Mouse (Mus musculus): ENCODE data around the gene Foxo1. TPM values are rescaled to one million over a fixed set of nuclear protein-coding genes. Genes with fewer than 3 reads are reported as not detected.

Foxo1 gene
- polyA plus RNA-seq, 1 experiment from 2014 or later, result 2.2 TPM

DNA sequence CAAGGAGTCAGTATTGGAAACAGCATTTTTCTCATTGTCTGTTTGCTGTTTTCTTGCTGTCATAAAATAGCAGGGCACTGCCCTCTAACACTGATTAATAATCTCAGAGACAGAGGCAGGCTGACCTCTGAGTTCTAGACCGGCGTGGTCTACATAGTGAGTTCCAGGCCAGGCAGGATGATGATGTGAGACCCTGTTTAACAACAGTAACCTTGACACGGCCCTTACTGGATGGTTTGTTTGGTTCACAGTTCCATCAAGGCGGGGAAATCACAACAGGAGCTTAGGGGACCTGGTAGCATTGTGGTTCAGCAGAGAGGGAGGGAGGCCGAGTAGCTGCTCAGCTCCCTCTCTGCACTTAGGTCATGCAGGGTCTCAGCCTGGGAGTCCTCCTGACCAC, 25.8 kb downstream of the Foxo1 start:
- Histone ChIP-seq H3K4me3 (ENCODE audit: low read depth, low read length) (no peak overlapping the region), H3K9ac (ENCODE audit: low read depth, low read length) (no peak overlapping the region), H3K9me3 (replicated peaks; ENCODE audit: control insufficient read depth, low read length) (no peaks in the 10 kb centered on the region), H3K27me3 (ENCODE audit: control insufficient read depth, insufficient read depth, low read depth, low read length) (no peaks in the 10 kb centered on the region), H3K36me3 (ENCODE audit: control insufficient read depth, insufficient read depth) (no peaks in the 10 kb centered on the region), H3K4me1 (ENCODE audit: control insufficient read depth, low read depth, low read length) (peaks cover 9% of the 10 kb centered on the region), H3K27ac (ENCODE audit: low read length) (no peak overlapping the region), H3K4me2 (ENCODE audit: low read depth, low read length) (no peak overlapping the region)
- no peak for ATAC-seq (ENCODE audit: low read depth)
- 45% methylated on average over 5 of the region's 5 CpGs for WGBS (ENCODE audit: insufficient replicate concordance)

DNA sequence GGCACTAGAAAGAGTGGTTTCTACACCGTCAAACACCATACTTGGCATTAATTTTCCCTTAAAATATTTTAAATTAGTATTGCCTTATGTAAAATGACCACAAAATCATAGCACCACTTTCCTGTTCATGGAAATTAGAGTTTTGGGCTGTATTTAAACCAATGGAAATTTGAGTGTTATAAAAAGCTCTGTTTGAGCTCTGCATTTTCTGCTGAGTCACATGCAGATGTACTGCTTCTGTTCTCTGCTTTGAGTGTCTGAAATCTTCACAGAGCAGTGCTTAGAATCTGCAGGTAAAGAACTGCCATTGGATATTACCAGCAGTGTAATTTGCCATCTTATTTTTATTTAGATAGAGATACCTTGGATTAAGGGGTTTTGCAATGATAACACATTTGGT, 27.6 kb downstream of the Foxo1 start:
- H3K36me3 ChIP-seq (ENCODE audit: control insufficient read depth, insufficient read depth), result no peaks in the 10 kb centered on the region
- ATAC-seq (ENCODE audit: low read depth), result no peak
- H3K27me3 ChIP-seq (ENCODE audit: control insufficient read depth, insufficient read depth, low read depth, low read length), result no peaks in the 10 kb centered on the region
- H3K4me1 ChIP-seq (ENCODE audit: control insufficient read depth, low read depth, low read length), result peaks cover 19% of the 10 kb centered on the region
- no peak overlapping the region for H3K9ac ChIP-seq (ENCODE audit: low read depth, low read length)
- WGBS (ENCODE audit: insufficient replicate concordance), result 56% methylated on average over 1 of the region's 1 CpGs
- H3K4me3 ChIP-seq (ENCODE audit: low read depth, low read length), result no peak overlapping the region
- H3K27ac ChIP-seq (ENCODE audit: low read length), result no peak overlapping the region
- no peak overlapping the region for H3K4me2 ChIP-seq (ENCODE audit: low read depth, low read length)
- no peaks in the 10 kb centered on the region for H3K9me3 ChIP-seq (replicated peaks; ENCODE audit: control insufficient read depth, low read length)

DNA sequence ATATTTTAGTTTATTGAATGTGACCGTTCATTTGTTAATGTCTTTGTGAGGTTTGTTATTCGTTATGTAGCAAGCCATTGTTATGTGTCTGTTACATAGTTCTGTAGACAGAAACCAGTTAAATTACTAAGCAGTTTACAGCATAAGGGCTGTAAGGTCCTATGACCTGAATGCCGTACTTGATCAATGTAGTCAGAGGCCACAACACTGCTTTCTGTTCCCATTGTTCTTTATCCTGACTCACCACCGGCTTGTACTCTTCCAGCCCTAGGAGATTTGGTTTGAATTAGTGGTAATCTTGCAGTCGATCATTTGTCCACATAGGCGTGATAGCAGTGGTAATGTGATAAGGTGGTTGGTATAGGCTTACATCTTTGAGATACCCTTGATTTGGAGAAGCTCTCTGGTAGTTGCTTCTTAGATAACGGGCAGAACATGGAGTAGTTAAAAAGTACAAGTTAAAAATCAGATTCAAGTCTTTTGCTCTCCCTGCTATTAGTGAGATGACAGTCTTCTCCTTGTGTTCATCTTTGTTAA, 28.2 kb downstream of the Foxo1 start:
- no peaks in the 10 kb centered on the region for H3K9me3 ChIP-seq (replicated peaks; ENCODE audit: control insufficient read depth, low read length)
- 43% methylated on average over 7 of the region's 7 CpGs for WGBS (ENCODE audit: insufficient replicate concordance)
- H3K27me3 ChIP-seq (ENCODE audit: control insufficient read depth, insufficient read depth, low read depth, low read length), result no peaks in the 10 kb centered on the region
- no peak overlapping the region for H3K4me2 ChIP-seq (ENCODE audit: low read depth, low read length)
- no peak for ATAC-seq (ENCODE audit: low read depth)
- H3K9ac ChIP-seq (ENCODE audit: low read depth, low read length), result no peak overlapping the region
- H3K27ac ChIP-seq (ENCODE audit: low read length), result no peak overlapping the region
- H3K36me3 ChIP-seq (ENCODE audit: control insufficient read depth, insufficient read depth), result no peaks in the 10 kb centered on the region
- peaks cover 19% of the 10 kb centered on the region for H3K4me1 ChIP-seq (ENCODE audit: control insufficient read depth, low read depth, low read length)
- H3K4me3 ChIP-seq (ENCODE audit: low read depth, low read length), result no peak overlapping the region

DNA sequence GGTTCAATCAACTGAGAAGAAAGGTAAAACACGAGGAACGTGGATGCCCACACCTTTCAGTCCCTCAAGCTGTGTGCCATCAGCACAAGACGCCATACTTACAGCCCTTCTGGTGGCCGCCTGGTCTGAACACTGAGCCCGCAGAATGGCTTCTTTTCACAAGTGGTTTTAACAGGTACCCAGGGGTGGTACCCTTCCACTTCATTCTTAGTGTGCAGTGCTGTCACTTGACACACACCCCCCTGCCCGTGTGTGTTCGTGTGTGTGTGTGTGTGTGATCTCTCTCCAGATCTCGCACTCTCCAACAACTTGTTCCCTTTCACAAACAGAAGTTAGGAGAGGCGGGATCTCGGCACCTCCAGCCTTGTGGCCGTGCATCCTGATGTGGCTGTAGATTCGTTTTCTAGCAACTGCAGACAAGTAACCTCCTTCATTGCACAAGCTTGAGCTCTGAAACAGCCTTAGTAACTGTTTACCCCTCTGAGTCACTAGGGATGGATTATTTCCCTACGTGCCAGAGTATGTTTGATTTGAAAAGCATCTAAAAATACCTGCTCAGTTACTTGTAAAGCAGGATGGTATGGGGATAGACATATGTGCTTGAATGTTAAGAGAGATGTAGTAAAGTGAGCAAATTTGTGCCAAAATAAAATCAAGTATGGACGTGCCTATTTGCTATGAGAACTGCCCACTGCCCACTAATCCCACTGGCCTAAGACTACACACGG, 29.3 kb downstream of the Foxo1 start:
- H3K9me3 ChIP-seq (replicated peaks; ENCODE audit: control insufficient read depth, low read length), result no peaks in the 10 kb centered on the region
- H3K27me3 ChIP-seq (ENCODE audit: control insufficient read depth, insufficient read depth, low read depth, low read length), result no peaks in the 10 kb centered on the region
- no peak overlapping the region for H3K4me3 ChIP-seq (ENCODE audit: low read depth, low read length)
- no peak overlapping the region for H3K27ac ChIP-seq (ENCODE audit: low read length)
- 54% methylated on average over 15 of the region's 15 CpGs for WGBS (ENCODE audit: insufficient replicate concordance)
- no peak overlapping the region for H3K4me2 ChIP-seq (ENCODE audit: low read depth, low read length)
- no peaks in the 10 kb centered on the region for H3K36me3 ChIP-seq (ENCODE audit: control insufficient read depth, insufficient read depth)
- peaks cover 17% of the 10 kb centered on the region for H3K4me1 ChIP-seq (ENCODE audit: control insufficient read depth, low read depth, low read length)
- ATAC-seq (ENCODE audit: low read depth), result no peak
- no peak overlapping the region for H3K9ac ChIP-seq (ENCODE audit: low read depth, low read length)

DNA sequence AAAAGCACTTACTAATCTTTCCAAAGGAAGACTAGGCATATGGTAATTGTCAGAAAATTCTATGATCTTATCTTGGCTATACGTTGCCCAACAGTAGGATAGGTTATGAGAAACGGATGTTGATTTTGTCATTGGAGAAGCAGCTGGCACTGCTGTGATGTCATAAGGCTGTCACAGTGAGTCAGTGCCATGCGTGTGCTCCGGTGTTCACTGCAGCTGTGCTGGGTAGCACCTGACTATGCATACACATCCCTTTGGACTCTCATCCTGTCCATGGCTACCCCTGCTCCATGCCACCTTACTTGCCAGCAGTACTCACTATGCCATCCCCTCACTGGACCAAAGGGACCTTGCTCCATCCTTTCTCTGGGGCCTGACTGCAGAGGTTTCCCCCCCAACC, 30.5 kb downstream of the Foxo1 start:
- no peak overlapping the region for H3K9ac ChIP-seq (ENCODE audit: low read depth, low read length)
- H3K4me1 ChIP-seq (ENCODE audit: control insufficient read depth, low read depth, low read length), result peaks cover 14% of the 10 kb centered on the region
- H3K4me3 ChIP-seq (ENCODE audit: low read depth, low read length), result no peak overlapping the region
- H3K36me3 ChIP-seq (ENCODE audit: control insufficient read depth, insufficient read depth), result no peaks in the 10 kb centered on the region
- no peaks in the 10 kb centered on the region for H3K9me3 ChIP-seq (replicated peaks; ENCODE audit: control insufficient read depth, low read length)
- no peak overlapping the region for H3K27ac ChIP-seq (ENCODE audit: low read length)
- no peak for ATAC-seq (ENCODE audit: low read depth)
- no peaks in the 10 kb centered on the region for H3K27me3 ChIP-seq (ENCODE audit: control insufficient read depth, insufficient read depth, low read depth, low read length)
- H3K4me2 ChIP-seq (ENCODE audit: low read depth, low read length), result no peak overlapping the region
- 46% methylated on average over 4 of the region's 4 CpGs for WGBS (ENCODE audit: insufficient replicate concordance)

DNA sequence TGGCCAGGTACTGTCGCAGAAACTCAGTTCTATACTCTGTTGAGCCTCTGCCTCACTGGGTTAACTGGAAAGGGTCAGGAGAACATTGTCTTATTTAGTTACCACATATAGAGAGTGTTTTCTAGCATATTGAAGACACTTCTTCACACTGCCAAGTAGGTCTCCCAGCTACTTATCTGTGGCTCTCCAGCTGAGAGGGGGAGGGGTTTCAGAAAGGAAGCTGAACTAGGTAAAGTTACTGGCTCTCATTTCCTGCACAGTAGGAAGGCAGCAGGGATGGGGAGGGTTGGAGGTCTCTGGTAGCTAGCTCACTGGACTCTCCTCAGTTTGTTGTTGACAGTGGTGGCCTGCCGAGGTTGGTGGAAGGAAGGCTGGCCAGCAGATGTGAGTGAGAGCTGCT, 31.2 kb downstream of the Foxo1 start:
- no peak overlapping the region for H3K4me2 ChIP-seq (ENCODE audit: low read depth, low read length)
- no peaks in the 10 kb centered on the region for H3K27me3 ChIP-seq (ENCODE audit: control insufficient read depth, insufficient read depth, low read depth, low read length)
- no peak overlapping the region for H3K4me3 ChIP-seq (ENCODE audit: low read depth, low read length)
- peaks cover 14% of the 10 kb centered on the region for H3K4me1 ChIP-seq (ENCODE audit: control insufficient read depth, low read depth, low read length)
- 32% methylated on average over 2 of the region's 2 CpGs for WGBS (ENCODE audit: insufficient replicate concordance)
- H3K27ac ChIP-seq (ENCODE audit: low read length), result no peak overlapping the region
- H3K9me3 ChIP-seq (replicated peaks; ENCODE audit: control insufficient read depth, low read length), result no peaks in the 10 kb centered on the region
- H3K36me3 ChIP-seq (ENCODE audit: control insufficient read depth, insufficient read depth), result no peaks in the 10 kb centered on the region
- no peak overlapping the region for H3K9ac ChIP-seq (ENCODE audit: low read depth, low read length)
- ATAC-seq (ENCODE audit: low read depth), result no peak; the same call in 1 of the 2 replicates

DNA sequence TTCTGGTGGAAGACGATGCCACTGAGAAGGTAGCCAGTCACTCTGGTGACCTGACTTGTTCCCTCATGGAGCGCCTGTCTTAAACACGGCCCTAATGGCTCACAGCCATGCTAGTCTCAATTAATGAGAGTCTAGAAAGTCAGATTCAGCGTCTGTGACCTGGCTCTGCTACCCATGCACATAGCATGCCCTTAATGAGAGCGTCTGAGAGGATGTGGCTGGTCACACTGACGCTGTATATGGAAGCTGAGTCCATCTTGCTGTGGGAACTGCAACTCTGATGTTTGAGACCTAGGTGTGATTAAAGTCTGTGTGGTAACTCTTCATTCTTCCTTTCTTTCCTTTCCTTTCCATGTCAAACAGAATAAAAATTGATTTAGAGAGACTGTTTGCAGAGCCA, 32.4 kb downstream of the Foxo1 start:
- H3K4me1 ChIP-seq (ENCODE audit: control insufficient read depth, low read depth, low read length), result peaks cover 14% of the 10 kb centered on the region
- no peak overlapping the region for H3K27ac ChIP-seq (ENCODE audit: low read length)
- no peaks in the 10 kb centered on the region for H3K9me3 ChIP-seq (replicated peaks; ENCODE audit: control insufficient read depth, low read length)
- no peaks in the 10 kb centered on the region for H3K36me3 ChIP-seq (ENCODE audit: control insufficient read depth, insufficient read depth)
- H3K4me2 ChIP-seq (ENCODE audit: low read depth, low read length), result no peak overlapping the region
- no peak overlapping the region for H3K4me3 ChIP-seq (ENCODE audit: low read depth, low read length)
- H3K27me3 ChIP-seq (ENCODE audit: control insufficient read depth, insufficient read depth, low read depth, low read length), result no peaks in the 10 kb centered on the region
- H3K9ac ChIP-seq (ENCODE audit: low read depth, low read length), result no peak overlapping the region
- 57% methylated on average over 6 of the region's 6 CpGs for WGBS (ENCODE audit: insufficient replicate concordance)
- no peak for ATAC-seq (ENCODE audit: low read depth)

DNA sequence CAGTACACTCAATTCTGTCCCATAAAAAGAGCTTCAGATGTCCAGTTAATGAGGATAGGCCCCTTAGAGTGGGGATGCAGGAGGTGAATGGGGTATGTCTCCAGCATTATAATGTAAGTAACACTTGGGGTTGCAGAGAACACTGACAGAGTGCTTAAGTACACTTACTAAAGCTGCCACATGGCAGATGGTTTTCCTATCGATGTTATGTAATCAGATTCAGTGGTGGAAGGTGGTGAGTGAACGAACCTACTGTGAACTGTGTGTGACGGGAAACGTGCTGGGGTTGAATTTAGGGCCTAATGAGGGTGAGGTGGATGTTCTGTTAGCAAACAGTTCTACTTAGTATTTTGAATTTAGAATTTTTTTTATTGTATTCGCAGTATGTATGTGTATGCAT, 35.2 kb downstream of the Foxo1 start:
- Histone ChIP-seq H3K9ac (ENCODE audit: low read depth, low read length) (no peak overlapping the region), H3K4me2 (ENCODE audit: low read depth, low read length) (no peak overlapping the region), H3K4me3 (ENCODE audit: low read depth, low read length) (no peak overlapping the region), H3K27me3 (ENCODE audit: control insufficient read depth, insufficient read depth, low read depth, low read length) (no peaks in the 10 kb centered on the region), H3K4me1 (ENCODE audit: control insufficient read depth, low read depth, low read length) (peaks cover 12% of the 10 kb centered on the region), H3K9me3 (replicated peaks; ENCODE audit: control insufficient read depth, low read length) (no peaks in the 10 kb centered on the region), H3K36me3 (ENCODE audit: control insufficient read depth, insufficient read depth) (no peaks in the 10 kb centered on the region), H3K27ac (ENCODE audit: low read length) (no peak overlapping the region)
- no peak for ATAC-seq (ENCODE audit: low read depth)
- 60% methylated on average over 5 of the region's 5 CpGs for WGBS (ENCODE audit: insufficient replicate concordance)

DNA sequence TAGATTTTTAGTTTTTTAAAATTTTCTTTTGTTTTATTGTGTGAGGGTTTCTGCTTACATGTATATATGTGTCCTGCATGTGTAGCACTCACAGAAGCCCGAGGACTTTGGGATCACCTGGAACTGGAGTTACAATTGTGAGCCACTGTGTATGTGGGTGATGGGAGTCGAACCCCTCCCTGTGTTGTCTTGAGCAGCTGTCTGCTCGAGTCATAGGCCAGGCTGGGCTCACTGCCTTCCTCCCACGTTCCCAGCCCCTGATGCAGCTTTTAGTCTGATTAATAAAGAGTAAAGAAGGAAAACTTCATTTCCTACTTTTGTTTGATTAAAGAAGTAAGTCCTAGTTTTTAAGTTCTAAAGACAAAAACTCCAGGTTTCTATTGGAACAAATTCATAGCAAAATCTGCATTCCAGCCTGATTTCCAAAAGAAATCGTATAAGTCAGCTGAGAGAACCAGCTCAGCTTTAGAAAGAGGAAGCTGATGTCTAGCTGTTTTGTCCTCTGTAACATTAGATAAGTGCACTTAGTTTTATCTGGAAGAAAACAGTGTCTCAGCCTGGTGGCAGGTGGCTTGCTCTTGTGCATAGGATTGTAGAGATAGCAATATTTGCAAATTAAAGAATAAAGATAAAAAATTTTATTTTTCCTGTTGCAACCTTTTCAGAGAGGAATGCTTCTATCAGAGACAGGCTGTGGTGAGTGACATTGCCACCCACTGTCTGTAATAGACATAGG, 40.6 kb downstream of the Foxo1 start:
- 14% methylated on average over 5 of the region's 5 CpGs for WGBS (ENCODE audit: insufficient replicate concordance)
- H3K27ac ChIP-seq (ENCODE audit: low read length), result no peak overlapping the region
- no peaks in the 10 kb centered on the region for H3K4me1 ChIP-seq (ENCODE audit: control insufficient read depth, low read depth, low read length)
- no peak overlapping the region for H3K9ac ChIP-seq (ENCODE audit: low read depth, low read length)
- no peaks in the 10 kb centered on the region for H3K9me3 ChIP-seq (replicated peaks; ENCODE audit: control insufficient read depth, low read length)
- no peak overlapping the region for H3K4me3 ChIP-seq (ENCODE audit: low read depth, low read length)
- ATAC-seq (ENCODE audit: low read depth), result no peak
- H3K36me3 ChIP-seq (ENCODE audit: control insufficient read depth, insufficient read depth), result no peaks in the 10 kb centered on the region
- no peak overlapping the region for H3K4me2 ChIP-seq (ENCODE audit: low read depth, low read length)
- no peaks in the 10 kb centered on the region for H3K27me3 ChIP-seq (ENCODE audit: control insufficient read depth, insufficient read depth, low read depth, low read length)

Data from liver, embryonic 16.5 days (tissue).